Mouse (Mus musculus) gonadal fat pad, adult 2 months (tissue): ENCODE results near the gene Sike1. TPM values are rescaled to one million over a fixed set of nuclear protein-coding genes. Genes with fewer than 3 reads are reported as not detected.

ENCODE experiments used
- DNase-seq: peaks from one replicate; pipeline ENCODE4 v3.0.0-alpha.2; 2012; ENCODE audit warnings: low read depth
- polyA plus RNA-seq: library from polyadenylated mRNA; depleted of rRNA; stranded (reverse); fragments of >200 nt; gene quantifications from 2 replicates; pipeline ENCODE4 v1.2.3, GENCODE M21; 2012; rRNA removed

The Sike1 gene
- polyA plus RNA-seq: 29.8 and 30.4 TPM in 2 replicates

DNA sequence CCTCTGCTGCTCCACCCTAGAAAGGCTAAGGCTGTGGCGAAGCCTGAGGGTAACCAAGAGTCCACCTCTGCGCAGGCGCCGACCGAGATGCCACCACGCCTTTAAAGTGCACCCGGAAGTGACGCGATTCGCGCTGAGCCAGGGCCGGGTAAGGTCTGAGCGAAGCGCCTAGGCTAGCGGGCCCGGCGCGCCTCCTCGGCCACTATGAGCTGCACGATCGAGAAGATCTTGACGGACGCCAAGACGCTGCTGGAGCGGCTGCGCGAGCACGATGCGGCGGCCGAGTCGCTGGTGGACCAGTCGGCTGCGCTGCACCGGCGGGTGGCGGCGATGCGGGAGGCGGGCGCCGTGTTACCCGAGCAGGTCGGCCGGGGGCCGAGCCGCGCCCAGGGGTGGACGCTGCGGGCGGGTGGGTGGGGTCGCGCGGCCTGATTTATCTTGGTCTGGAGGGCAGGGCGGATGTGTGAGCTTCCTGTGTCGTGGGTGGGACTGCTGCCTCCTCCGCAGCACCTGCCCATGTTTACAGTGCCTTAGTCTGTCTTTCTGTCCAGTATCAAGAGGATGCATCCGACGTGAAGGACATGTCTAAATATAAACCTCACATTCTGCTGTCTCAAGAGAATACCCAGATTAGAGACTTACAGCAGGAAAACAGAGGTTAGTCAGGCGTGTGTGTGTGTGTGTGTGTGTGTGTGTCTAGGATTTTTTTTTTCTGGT, at the start of gene Sike1:
Sike1 (plus strand) TSS at position 104 of the 717 bp plus-strand sequence.
- DNase-seq: no peak

DNA sequence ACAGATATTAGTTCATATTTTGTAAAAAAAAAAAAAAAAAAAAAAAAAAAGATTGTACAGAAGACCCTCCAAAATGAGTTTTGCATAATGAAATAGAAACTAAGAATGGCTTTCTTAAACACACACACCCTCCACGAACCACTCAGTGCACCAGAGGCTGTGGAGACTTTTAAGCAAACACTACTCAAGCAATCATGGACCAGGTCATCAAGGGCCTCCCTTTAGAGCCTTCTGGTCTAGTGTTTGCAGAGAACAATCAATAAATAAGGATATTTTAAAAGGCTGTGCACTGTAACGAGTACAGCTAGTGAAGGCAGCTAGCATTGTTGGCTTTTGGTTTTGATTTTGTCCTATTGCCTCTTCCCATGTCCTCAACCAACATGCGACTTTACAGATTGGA, 49.2 kb upstream of the Sike1 start:
- DNase-seq: no peak

DNA sequence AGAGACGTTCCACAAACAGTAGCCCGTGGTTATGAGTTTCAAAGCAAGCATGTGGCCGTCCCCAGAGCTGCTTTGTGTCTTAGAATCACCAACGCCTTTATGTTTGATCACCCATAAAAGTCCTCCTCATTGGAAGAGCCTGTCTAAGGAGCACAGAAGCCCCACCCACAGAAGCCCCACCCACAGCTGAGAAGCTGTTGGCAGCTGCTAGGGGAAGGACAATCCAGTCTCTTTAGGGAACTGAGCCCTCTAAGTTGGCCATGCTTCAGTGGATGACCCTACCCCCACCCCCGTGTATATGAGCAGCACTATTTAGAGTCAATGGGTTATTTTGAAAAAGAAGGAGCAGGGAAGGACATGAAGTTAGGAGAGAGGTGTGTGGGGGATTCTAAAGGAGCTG, 48.6 kb upstream of the Sike1 start:
- no peak for DNase-seq

DNA sequence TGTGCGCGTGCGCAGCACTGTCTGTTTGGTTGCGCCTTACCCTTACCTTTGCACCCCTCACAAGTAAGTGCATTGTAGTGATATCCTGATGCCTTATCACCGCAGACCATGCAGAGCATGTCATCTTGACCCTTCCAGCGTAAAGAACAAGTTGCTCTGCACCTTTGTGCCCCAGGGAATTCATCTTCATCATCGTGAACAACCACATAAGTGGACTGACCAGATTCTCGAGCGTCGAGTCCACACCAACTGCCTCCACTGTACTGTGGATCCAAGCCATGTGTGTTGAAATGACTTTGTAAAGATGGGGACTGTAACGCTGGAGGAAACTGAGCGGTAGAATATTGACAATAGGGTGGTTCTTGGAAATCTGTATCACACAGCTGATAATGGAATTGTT, 41.0 kb upstream of the Sike1 start:
- no peak for DNase-seq

DNA sequence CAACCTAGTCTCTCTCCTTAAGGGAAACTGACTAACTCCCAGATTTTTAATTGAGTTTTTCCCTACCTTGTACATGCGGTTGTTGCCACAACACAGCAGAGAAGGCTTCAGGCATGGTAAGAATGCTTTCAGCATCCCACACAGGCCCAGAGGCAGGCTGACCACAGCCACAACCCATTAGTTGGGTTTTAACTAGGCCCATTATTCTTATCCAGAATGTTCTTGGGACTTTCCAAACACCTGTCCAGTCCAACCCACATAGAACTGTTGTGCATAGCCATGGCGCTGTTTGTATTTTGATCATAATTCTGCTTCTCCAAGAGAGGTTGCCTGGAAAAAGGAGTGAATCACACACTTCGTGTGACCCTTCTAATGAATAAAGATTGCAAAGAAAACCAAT, 40.4 kb upstream of the Sike1 start:
- no peak for DNase-seq

DNA sequence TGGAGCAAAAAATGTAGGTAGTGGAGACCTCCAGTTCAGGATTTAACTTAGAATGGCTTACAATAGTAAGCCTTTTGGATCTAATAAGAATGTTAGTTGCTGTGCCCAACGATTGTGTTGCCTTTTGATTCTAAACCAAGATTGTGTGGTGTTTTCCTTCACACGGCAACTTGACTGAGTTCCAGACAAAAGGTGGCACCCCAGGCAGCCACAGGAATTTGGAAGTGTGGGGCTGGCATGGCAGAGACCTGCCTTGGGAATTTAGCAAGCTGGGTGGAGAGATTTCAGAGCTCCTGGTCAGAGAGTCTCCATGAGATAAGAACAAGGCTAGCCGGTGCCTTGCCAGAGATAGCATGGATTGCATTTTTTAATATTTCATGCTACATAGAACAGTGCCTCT, 39.9 kb upstream of the Sike1 start:
- no peak for DNase-seq

DNA sequence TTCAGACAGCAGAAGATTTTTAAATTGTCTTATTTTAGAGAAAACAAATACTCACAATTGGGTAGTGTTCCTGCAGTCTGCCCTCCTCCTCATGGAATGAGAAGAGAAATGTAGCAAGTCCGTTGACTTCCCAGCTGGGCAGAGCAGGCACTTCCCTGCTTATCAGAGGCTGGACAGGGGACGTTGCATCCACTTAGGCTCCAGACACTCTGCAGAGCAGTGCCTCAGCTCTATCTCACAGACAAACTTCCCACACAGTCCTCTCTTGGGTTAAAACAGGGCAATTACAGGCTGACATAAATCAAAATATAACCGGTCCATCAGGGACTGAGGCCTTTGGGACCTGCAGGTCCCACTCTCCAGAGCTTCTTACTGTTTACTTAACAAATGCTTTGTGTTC, 31.5 kb upstream of the Sike1 start, which contains the start of gene Nr1h5:
Nr1h5 (minus strand) TSS at position 101 of the 400 bp plus-strand sequence.
- DNase-seq: no peak

DNA sequence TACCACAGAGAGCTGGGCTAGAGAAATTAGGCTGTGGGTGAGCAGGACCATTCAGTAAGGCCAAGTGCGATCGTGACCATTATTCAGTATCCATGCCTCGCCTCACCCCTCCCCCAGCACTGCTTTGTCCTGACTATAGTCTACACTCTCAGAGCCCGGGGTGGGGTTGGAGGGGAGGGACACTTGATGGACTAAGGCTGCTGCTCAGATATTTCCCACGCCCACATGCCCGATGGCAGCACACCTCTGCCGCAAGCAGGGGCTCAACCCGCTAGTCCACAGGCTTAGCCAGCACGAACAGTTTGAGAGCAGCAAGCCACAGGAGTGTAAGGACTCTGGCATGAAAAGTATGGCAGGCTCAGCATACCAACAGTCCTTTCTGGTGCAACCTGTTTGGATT, 25.4 kb upstream of the Sike1 start:
- no peak for DNase-seq

DNA sequence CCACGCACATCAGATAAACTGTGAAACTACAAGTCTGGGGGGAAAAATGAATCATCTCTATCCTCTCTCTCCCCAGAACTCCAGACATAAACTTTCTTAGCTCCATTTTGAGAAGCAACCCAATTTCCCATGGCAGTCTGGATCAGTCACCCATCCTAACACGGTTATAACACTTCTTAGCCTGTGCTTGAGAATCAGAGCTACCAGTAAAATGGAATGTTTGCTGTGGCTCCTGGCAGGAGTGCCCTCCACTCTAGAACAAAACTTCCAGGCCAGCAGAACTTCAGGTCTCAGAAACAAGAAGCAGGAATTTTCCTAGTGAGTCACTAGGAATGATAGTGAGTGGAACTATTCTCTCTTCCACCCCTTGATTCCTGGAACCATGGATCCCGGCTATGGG, 25.0 kb upstream of the Sike1 start:
- no peak for DNase-seq

DNA sequence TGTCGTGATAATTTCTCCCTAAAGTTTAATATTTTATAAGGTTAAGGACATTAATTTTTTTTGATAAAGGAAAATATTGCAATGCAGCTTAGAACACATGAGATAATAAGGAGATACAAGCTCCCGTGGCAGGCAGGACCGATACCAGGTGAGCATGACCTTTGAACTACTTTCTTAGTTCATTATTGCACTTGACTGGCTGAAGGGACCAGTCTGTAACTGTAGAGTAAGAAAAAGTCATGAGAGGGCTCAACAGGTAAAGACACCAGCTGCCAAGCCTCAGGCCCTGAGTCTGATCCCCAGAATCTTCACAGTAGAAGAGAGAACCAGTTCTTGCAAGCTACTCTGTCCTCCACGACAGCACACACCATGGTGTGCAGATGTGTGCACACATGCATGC, 18.6 kb upstream of the Sike1 start:
- no peak for DNase-seq

DNA sequence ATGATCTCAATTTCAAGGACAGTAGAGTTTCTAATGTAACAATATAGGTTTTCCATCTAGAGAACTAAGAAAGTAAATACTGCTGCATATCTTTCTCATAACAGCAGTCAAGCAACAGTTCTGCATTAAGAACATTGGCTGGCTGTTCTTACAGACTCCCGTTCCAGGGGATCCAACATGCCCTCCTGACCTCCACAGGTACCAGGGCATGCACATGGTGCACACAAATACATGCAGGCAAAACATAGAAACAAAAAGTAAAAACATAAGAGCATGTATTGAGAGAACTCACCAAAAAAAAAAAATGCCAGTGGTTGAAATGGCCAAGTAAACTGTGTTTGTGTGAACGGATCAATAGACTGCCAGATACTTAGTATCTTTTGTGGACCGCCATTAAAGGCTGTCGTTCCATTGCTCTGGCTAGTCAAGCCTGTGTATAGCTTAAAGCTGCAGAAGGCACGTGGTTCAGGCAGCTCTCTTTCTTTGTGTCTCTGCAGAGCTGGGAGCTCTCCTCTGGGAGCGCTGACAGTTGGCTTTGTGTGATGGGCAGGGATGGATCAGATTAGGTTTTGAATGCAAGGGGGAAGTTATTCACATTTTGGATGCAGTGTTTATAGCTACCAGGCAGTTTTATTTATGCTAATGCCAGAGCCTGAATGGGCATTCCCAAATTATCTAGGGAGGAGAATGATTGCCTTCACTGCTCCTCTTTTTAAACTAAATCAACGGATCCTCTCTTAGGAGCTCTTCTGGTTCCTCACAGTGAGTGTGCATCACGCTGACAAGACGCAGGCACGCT, 15.8 kb upstream of the Sike1 start:
- DNase-seq: no peak

DNA sequence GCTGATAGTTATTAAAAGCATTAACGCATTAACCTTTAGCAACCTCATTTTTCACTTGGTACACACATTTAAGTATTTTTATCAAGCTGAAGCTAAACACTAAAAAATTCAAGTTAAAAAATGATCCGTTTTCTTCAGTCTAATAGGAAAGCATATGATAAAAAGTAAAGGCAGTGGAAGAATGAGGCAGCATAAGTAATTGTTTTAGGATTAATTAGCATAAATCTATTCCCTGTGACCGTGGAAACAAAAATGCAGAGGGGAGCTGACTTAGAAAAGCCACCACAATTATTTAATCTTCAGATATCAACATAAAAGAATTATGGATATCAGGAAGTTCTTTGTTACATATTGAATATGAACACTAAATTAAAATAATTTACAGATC, 15.2 kb upstream of the Sike1 start:
- DNase-seq: no peak

DNA sequence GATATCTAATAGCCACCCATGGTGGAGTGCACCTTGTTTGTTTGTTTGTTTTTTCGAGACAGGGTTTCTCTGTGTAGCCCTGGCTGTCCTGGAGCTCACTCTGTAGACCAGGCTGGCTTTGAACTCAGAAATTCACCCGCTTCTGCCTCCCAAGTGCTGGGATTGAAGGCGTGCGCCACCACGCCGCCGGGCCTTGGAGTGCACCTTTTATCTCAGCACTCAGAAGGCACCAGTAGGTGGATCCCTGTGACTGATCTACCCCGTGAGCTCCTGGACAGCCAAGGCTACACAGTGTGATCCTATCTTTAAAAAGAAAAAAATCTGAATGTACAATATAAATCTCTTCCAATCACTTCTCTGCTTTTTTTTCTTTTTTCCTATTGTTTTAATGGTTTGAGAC, 4.5 kb upstream of the Sike1 start:
- no peak for DNase-seq

DNA sequence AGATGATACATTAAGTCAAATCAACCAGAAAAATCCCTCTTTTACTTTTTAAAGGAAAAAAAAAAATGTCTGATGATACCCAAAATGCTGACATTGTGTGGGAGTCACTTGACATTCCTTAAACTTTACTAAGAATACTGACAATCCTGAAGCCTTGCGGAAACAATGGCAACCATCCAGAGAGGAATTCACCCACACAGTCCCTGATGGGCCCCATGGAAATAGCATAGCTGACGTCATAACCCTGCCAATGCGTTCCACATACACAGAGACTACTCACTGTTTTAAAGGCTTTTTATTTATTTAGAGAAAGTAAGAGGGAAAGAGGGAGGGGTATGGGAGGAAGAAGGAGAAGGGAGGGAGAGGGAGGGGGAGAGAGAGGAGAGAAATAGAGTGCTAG, 2.6 kb upstream of the Sike1 start:
- no peak for DNase-seq

DNA sequence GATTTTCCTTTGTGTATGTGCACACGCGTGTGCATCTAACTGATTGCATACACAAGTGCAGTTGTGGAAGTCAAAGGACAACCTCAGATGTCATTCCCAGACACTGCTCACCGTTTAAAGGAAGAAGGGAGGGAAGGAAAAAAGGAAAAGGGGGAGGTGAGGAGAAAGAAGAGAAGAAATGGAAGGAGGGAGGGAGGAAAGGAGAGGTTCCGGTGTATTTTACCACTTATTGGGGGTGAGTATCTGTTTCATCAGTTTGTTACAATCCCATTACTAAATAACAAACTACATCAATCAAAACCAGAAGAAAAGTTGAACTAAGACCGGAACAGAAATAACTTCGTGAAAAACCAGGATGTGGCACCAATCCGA, 289 bp upstream of the Sike1 start:
- no peak for DNase-seq

DNA sequence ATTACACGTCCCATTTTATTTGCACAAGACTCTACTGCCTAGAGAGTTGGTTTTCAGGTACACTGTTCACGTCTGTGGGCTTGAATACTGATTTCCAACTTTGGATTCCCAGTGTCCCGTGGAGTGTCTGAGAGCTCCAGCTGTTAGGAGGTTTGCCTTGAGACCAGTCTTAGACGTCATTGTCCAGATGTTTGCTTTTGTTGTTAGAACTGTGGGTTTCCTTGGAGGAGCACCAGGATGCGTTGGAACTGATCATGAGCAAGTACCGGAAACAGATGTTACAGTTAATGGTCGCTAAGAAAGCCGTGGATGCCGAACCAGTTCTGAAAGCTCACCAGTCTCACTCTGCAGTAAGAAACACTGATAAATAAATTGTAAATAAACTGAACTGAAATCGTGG, 1.5 kb downstream of the Sike1 start:
- no peak for DNase-seq

DNA sequence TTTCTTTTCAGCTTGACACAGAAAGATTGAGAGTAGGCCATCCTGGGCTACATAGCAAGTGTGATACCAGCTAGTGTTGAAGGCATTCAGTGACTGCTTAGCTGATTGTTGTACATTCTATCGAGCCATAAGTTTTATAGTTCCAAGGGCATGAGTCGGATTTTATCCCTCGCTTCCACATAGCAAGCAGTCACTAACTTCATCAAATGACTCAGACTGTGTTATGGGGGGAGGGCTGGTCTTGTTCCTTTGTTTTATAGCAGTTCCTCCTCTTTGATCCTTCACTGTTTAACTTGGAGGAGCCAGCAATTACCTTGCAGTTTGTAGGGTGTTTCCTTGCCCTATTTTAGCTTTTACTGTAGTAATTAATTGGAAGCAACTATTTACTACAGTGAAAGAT, 2.1 kb downstream of the Sike1 start:
- DNase-seq: no peak

DNA sequence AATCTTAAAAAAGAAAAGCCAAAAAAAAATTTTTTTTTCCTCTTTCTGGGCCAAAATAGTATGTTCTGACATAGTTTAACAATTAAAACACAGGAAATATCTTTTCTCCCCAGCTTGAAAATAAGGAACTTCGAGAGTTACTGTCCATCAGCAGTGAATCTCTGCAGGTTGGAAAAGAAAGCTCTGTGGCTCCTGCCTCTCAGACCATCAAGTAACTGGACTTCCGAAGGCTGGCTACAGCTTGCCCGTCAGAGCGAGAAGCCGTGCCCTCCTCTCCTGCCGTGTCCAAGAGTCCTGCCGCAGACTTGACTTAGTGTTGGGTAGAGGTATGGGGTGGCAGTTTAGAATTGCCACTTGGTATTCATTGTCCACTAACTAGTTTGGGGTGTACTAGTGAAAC, 6.1 kb downstream of the Sike1 start:
- no peak for DNase-seq

DNA sequence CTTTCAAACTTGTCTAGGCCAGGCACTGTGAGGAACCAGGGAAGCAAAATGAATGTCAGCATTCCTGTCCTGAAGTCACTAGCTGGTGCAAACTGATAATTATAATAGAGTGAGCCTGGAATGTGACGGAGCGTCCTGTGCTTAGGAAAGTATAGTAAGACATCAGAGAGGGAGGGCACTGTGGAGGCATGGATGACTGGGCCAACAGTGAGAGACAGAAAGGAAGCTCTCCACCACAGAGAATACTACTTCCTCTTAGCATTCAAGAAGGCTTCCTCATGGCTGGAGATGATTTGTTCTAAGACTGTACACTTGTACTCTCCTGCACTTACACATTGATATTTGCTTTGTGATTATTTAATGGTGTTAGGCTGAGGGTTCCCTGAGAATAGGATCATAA, 21.8 kb downstream of the Sike1 start:
- DNase-seq: no peak

DNA sequence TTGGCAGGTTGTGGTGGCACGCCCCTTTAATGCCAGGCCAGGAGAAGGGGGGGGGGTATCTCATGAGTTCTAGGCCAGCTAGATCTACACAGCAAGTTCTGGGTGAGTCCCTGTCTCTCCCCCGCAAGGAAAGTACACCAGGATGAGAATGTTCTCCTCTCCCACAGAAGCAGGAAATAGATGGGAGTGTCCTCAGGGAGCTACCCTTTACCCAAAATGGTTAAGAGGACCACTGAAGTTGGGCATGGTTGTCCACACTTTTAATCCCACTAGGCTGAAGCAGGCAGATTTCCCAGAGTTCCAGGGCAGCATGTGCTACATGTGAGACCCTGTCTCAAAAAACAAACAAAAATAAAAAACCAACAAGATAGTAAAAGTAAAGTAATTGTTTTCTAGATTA, 24.0 kb downstream of the Sike1 start:
- no peak for DNase-seq

DNA sequence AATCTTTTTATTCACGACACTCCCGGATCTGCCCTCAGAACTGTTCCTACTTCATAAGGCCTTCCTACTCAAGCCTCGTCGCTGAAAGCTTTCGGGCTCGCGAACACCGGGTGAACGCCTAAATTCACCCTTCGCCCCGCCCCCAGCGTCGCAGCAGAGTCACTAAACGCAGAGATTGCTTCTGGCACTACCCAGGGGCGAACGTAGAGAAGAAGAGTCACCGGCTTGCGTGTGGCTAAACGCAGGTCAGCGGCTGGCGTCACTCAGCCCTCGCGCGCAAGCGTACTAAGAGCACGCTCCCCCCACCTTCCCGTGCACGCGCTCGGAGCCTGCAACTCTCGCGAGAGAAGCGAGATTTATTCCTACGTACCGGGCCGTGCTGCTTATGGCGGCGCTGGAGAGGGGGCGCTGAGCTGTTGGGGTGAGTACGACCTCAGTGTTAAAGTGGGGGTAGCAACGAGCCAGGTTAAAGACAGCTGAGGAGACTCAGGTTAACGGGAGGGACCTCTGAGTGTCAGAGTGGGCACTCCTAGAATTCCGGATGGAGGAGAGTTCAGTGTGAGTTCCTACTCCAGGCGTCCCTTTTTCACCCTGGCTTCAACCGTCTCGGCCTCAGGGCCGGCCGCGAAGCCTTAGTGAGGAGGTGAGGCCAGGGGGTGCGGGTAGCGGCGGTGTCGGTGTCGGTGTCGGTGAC, 24.9 kb downstream of the Sike1 start, which contains the start of gene Csde1:
Csde1 (plus strand) TSS at position 178 of the 694 bp plus-strand sequence.
- DNase-seq: no peak

DNA sequence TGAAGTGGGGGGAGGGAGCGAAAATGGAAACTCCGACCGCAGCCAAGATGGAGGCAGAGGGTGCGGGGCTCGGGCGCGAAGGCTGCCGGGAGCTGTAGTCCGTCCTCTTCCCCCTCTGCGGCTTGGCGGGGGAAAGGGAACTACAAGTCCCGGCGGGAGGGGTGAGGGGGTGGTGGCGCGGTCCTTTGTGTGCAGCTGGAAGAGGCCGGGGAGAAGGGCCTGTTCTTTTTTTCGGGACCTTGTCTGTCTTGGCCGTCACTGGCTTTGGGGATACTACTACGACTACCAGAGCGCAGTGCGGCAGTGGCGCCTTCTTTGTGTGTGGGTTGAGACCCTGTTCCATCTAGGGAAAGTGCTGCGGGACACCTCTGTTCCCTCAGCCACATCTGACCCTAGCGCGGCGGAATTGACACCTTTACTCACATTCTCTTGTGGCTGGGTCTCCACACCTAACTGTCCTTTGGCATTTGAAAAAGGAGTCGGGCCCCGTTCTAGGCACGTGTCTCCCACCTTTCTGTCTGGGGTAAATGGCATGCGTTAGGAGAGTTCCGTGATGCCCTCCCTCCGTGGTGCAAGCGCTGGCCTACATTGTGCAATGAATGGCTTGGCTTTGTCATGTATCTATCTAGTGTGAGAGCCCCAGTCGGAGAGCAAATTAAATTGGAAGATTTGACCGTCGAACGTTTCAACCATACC, 25.6 kb downstream of the Sike1 start:
- peak; percentile 30 for DNase-seq
